Mouse (Mus musculus): ENCODE results near the gene Prdx1. TPM values are rescaled to one million over a fixed set of nuclear protein-coding genes. Genes with fewer than 3 reads are reported as not detected.

Prdx1 gene
- polyA plus RNA-seq (2012; rRNA removed): 37.4 and 42.6 TPM in 2 replicates

GRCm38 (mm10) chr4:116685402-116686061 lies at the start of gene Prdx1:
Prdx1 (plus strand) TSS chr4:116685544.

DNA sequence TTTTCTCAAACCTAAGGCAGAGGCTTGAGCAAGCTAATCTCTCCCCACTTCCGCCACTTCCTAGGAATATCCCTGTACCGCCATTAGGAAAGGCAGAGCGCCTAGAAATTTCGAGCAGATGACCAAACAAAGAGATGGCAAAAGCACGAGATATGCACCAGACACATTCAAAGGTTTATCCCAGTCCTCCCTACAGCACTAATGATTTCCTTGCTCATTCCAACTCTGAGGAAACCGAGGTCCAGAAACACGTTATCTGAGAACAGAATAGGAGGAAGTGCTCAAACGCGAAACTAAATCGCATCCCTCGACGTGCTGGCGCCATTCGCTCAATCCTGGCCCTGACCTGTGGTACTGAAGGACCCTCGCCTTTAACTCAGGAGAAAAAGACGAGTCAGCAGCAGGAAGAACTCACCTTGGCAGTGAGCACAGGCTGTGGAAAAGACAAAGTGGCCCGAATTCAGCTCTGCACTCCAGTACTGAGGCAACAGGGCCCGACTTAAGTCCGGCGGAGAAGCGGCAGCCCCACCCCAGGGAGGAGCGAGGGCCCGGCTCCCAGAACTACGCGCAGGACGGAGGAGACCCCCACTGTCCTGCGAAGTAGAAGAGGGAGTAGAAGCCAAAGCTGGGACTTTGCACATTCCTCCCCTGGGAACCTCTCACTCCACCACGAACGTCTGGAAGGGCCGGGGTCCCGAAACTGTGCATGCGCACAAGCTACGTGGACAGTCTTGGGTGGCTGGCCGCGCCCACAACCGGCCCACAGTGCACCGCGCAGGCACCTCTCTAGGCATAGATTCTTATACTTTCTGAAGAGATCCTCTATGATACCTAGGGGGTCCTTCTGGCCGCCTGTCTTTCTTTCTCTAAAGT lies 34.2 kb upstream of the Prdx1 start, which contains the start of gene Akr1a1:
TSS of gene Akr1a1 (minus strand) at position 757 of the 873 bp plus-strand sequence.

GRCm38 (mm10) chr4:116708201-116708764 lies 22.9 kb downstream of the Prdx1 start, which contains the start of the genes Mmachc and Ccdc163:
Mmachc (minus strand) TSS chr4:116708406.
Ccdc163 (plus strand) TSS chr4:116708509.

GRCm38 (mm10) chr4:116720343-116721097 lies 35.2 kb downstream of the Prdx1 start, which contains the start of gene Tesk2:
Tesk2 (plus strand) TSS chr4:116720948.

Other genes with a start within 250 kb of the Prdx1 start
- gene Mast2, start 221.4 kb upstream of the Prdx1 start, polyA plus RNA-seq (2012; rRNA removed): 141 and 181 TPM in 2 replicates
- 0.92 and 0.97 TPM in 2 replicates for gene Ipp, start 178.0 kb upstream of the Prdx1 start, polyA plus RNA-seq (2012; rRNA removed)
- 2.3 and 2.6 TPM in 2 replicates for gene Tmem69, start 129.6 kb upstream of the Prdx1 start, polyA plus RNA-seq (2012; rRNA removed)
- gene Gpbp1l1, start 127.9 kb upstream of the Prdx1 start, polyA plus RNA-seq (2012; rRNA removed): 38.7 and 38.8 TPM in 2 replicates
- 9.1 and 9.2 TPM in 2 replicates for gene Ccdc17, start 88.9 kb upstream of the Prdx1 start, polyA plus RNA-seq (2012; rRNA removed)
- gene Nasp, start 57.6 kb upstream of the Prdx1 start, polyA plus RNA-seq (2012; rRNA removed): 2.6 and 3.0 TPM in 2 replicates
- gene Akr1a1, start 33.9 kb upstream of the Prdx1 start, polyA plus RNA-seq (2012; rRNA removed): 538 and 578 TPM in 2 replicates
- gene Mmachc, start 22.9 kb downstream of the Prdx1 start, polyA plus RNA-seq (2012; rRNA removed): 6.8 and 8.2 TPM in 2 replicates
- gene Ccdc163, start 23.0 kb downstream of the Prdx1 start, polyA plus RNA-seq (2012; rRNA removed): 14.4 and 28.4 TPM in 2 replicates
- 12.2 and 13.4 TPM in 2 replicates for gene Tesk2, start 35.4 kb downstream of the Prdx1 start, polyA plus RNA-seq (2012; rRNA removed)
- gene Toe1, start 122.1 kb downstream of the Prdx1 start, polyA plus RNA-seq (2012; rRNA removed): 15.9 and 19.8 TPM in 2 replicates
- 5.1 and 5.2 TPM in 2 replicates for gene Mutyh, start 122.2 kb downstream of the Prdx1 start, polyA plus RNA-seq (2012; rRNA removed)
- 12.6 and 14.6 TPM in 2 replicates for gene Hpdl, start 136.2 kb downstream of the Prdx1 start, polyA plus RNA-seq (2012; rRNA removed)
- gene Zswim5, start 191.8 kb downstream of the Prdx1 start, polyA plus RNA-seq (2012; rRNA removed): 2.9 and 3.1 TPM in 2 replicates

Measured in colon, adult 2 months (tissue).